Mouse (Mus musculus) cortical plate, adult 2 months (tissue): ENCODE measurements around the gene Chn1.

ENCODE experiments used
- CTCF ChIP-seq: fragments of 200-500 bp; IDR thresholded peaks from 2 replicates; pipeline ENCODE4 v1.5.1; 2011; ENCODE audit warnings: mild to moderate bottlenecking, control low read depth, low read length; ENCODE audit not compliant: insufficient read depth; ENCODE audit errors: extremely low read depth
- POLR2A ChIP-seq: fragments of 200-500 bp; IDR thresholded peaks from 2 replicates; pipeline ENCODE4 v1.6.1; 2011; ENCODE audit warnings: mild to moderate bottlenecking, low read length, control low read depth; ENCODE audit not compliant: insufficient read depth; ENCODE audit errors: extremely low read depth

DNA sequence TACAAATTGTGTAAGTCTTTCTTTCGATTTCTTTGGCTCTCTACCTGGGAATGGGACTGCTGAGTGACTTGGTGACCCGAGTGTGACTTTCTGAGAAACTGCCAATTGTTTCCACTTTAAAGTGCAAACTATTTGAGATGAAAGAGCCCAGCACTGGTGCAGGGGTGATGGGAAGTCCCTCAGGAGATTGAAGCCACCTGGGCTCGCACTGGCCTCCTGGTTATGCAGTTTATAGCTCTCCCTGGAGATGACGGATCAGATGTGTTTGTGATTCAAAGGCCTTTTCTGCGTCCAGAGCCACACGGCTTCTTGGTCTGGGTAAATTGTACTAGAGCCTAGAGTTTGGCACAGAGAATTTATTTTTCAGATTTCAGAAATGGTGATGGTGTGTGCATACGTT, 211.5 kb downstream of the Chn1 start:
- TF ChIP-seq CTCF (no peak), POLR2A (no peak)
